Mouse (Mus musculus) testis, adult 2 months (tissue): ENCODE data around the gene Hist1h2bq. TPM values are rescaled to one million over a fixed set of nuclear protein-coding genes. Genes with fewer than 3 reads are reported as not detected.
"Not testable (repeated sequence)": the region's sequence is repeated elsewhere in the genome, so short reads cannot be mapped to it uniquely, and the experiment has no call there.

ENCODE experiments used
- H3K27ac ChIP-seq: fragments of 200-500 bp; 2 replicates; pipeline ENCODE4 v1.5.1; 2012; ENCODE audit warnings: low read depth, low read length; ENCODE audit not compliant: control insufficient read depth, insufficient read depth
- H3K27me3 ChIP-seq: fragments of 200-500 bp; 2 replicates; pipeline ENCODE4 v1.6.1; 2012; ENCODE audit warnings: mild to moderate bottlenecking, low read length, moderate library complexity; ENCODE audit not compliant: control insufficient read depth, insufficient read depth
- H3K36me3 ChIP-seq: fragments of 200-500 bp; 2 replicates; pipeline ENCODE4 v1.6.1; 2012; ENCODE audit warnings: mild to moderate bottlenecking, low read length; ENCODE audit not compliant: control insufficient read depth, insufficient read depth
- H3K4me1 ChIP-seq: fragments of 200-500 bp; 2 replicates; pipeline ENCODE4 v1.6.1; 2012; ENCODE audit warnings: low read length; ENCODE audit not compliant: control insufficient read depth, insufficient read depth
- H3K4me3 ChIP-seq: fragments of 200-500 bp; 2 replicates; pipeline ENCODE4 v1.5.1; 2012; ENCODE audit warnings: low read depth, mild to moderate bottlenecking, low read length, moderate library complexity, mixed read lengths; ENCODE audit not compliant: control insufficient read depth
- CTCF ChIP-seq: fragments of 200-500 bp; IDR thresholded peaks from 2 replicates; pipeline ENCODE4 v1.5.1; 2012; ENCODE audit warnings: low read depth, mild to moderate bottlenecking, inconsistent platforms, low read length, moderate library complexity; ENCODE audit not compliant: control insufficient read depth, insufficient read depth, insufficient replicate concordance
- POLR2A ChIP-seq: fragments of 200-500 bp; IDR thresholded peaks from 2 replicates; pipeline ENCODE4 v1.6.1; 2012; ENCODE audit warnings: low read depth, mild to moderate bottlenecking, inconsistent platforms, low read length, moderate library complexity; ENCODE audit not compliant: control insufficient read depth
- polyA plus RNA-seq: library from polyadenylated mRNA; depleted of rRNA; stranded (reverse); fragments of >200 nt; gene quantifications from 2 replicates; pipeline ENCODE4 v1.2.3, GENCODE M21; 2012

Gene Hist1h2bq
- polyA plus RNA-seq, 1 experiment: 32.6 TPM

- H3K27me3 ChIP-seq: no peaks in the 10 kb centered on the region
- 0 out of 2 replicates have a peak overlapping the region, but pooled peaks have one; percentile 44 for H3K27ac ChIP-seq
- H3K4me1 ChIP-seq: no peaks in the 10 kb centered on the region; the same call in 1 of the 2 replicates
- no peaks in the 10 kb centered on the region for H3K36me3 ChIP-seq
- no peak for TF ChIP-seq POLR2A
- no peak for TF ChIP-seq CTCF
- no peak overlapping the region for H3K4me3 ChIP-seq
Measured at GRCm38 (mm10) chr13:21830344-21830743, 20.3 kb upstream of the Hist1h2bq start.

- Histone ChIP-seq H3K27ac (no peak overlapping the region), H3K4me3 (no peak overlapping the region)
Measured at GRCm38 (mm10) chr13:21828511-21828910, 18.5 kb upstream of the Hist1h2bq start.

GRCm38 (mm10) chr13:21820082-21820890, 10.3 kb upstream of the Hist1h2bq start:
- H3K4me3 ChIP-seq, H3K36me3 ChIP-seq, H3K4me1 ChIP-seq, H3K27ac ChIP-seq, H3K27me3 ChIP-seq: not testable (repeated sequence)

More at GRCm38 (mm10) chr13:21828511-21828910, 18.5 kb upstream of the Hist1h2bq start:
- Histone ChIP-seq H3K27me3 (no peaks in the 10 kb centered on the region), H3K36me3 (no peaks in the 10 kb centered on the region), H3K4me1 (no peaks in the 10 kb centered on the region; the same call in 1 of the 2 replicates)
- no peak for TF ChIP-seq CTCF
- TF ChIP-seq POLR2A: no peak

- not testable (repeated sequence) for H3K36me3 ChIP-seq, H3K4me1 ChIP-seq, H3K4me3 ChIP-seq, H3K27me3 ChIP-seq, H3K27ac ChIP-seq
Measured at GRCm38 (mm10) chr13:21812092-21812491, 2.1 kb upstream of the Hist1h2bq start.

GRCm38 (mm10) chr13:21811539-21811938, 1.5 kb upstream of the Hist1h2bq start, which contains the start of gene Hist1h4m:
Gene Hist1h4m, plus strand, starts transcription at chr13:21811746.
- not testable (repeated sequence) for H3K27ac ChIP-seq, H3K4me1 ChIP-seq, H3K27me3 ChIP-seq, H3K36me3 ChIP-seq, H3K4me3 ChIP-seq

- H3K36me3 ChIP-seq, H3K27me3 ChIP-seq, H3K4me3 ChIP-seq, H3K4me1 ChIP-seq, H3K27ac ChIP-seq: not testable (repeated sequence)
Measured at GRCm38 (mm10) chr13:21811074-21811473, 1.1 kb upstream of the Hist1h2bq start.

GRCm38 (mm10) chr13:21803058-21803457, 6.9 kb downstream of the Hist1h2bq start:
- H3K36me3 ChIP-seq, H3K4me1 ChIP-seq, H3K4me3 ChIP-seq, H3K27ac ChIP-seq, H3K27me3 ChIP-seq: not testable (repeated sequence)

- H3K27me3 ChIP-seq, H3K36me3 ChIP-seq, H3K4me1 ChIP-seq, H3K27ac ChIP-seq, H3K4me3 ChIP-seq: not testable (repeated sequence)
Measured at GRCm38 (mm10) chr13:21797163-21797562, 12.8 kb downstream of the Hist1h2bq start.
